Mouse (Mus musculus) C2C12 (cell line): ENCODE measurements around the gene Celf2. TPM values are rescaled to one million over a fixed set of nuclear protein-coding genes. Genes with fewer than 3 reads are reported as not detected.

Source experiments
- H3K27me3 ChIP-seq: one replicate; pipeline ENCODE4 v1.6.1; 2011; ENCODE audit not compliant: control insufficient read depth, insufficient read depth, insufficient read length
- H3K36me3 ChIP-seq: one replicate; pipeline ENCODE4 v1.6.1; 2011; ENCODE audit not compliant: control insufficient read depth, insufficient read depth
- H3K4me3 ChIP-seq: one replicate; pipeline ENCODE4 v1.5.1; 2011; ENCODE audit warnings: mild to moderate bottlenecking, control low read depth; ENCODE audit not compliant: poor library complexity, insufficient read depth, severe bottlenecking
- H3K79me2 ChIP-seq: one replicate; pipeline ENCODE4 v1.6.1; 2011; ENCODE audit not compliant: control insufficient read depth, insufficient read depth
- H3K79me3 ChIP-seq: one replicate; pipeline ENCODE4 v1.6.1; 2011; ENCODE audit warnings: low read depth, control low read depth
- H3ac ChIP-seq: one replicate; pipeline ENCODE3; 2011; ENCODE audit warnings: low read depth; ENCODE audit not compliant: control insufficient read depth, insufficient read length
- CEBPB ChIP-seq: IDR thresholded peaks from one replicate; pipeline ENCODE4 v1.6.1; 2011; ENCODE audit warnings: low read depth, mild to moderate bottlenecking, control low read depth, moderate library complexity
- CTCF ChIP-seq: IDR thresholded peaks from one replicate; pipeline ENCODE4 v1.5.1; 2011; ENCODE audit not compliant: control insufficient read depth, insufficient read depth, insufficient read length
- FOSL1 ChIP-seq: IDR thresholded peaks from one replicate; pipeline ENCODE4 v1.8.0; 2011; ENCODE audit warnings: mild to moderate bottlenecking, low read length; ENCODE audit not compliant: poor library complexity, insufficient read depth, severe bottlenecking
- MAX ChIP-seq: IDR thresholded peaks from one replicate; pipeline ENCODE4 v1.6.1; 2011; ENCODE audit warnings: mild to moderate bottlenecking, control low read depth
- MYOD1 ChIP-seq: IDR thresholded peaks from one replicate; pipeline ENCODE4 v1.6.1; 2011; ENCODE audit warnings: low read depth; ENCODE audit not compliant: control insufficient read depth, insufficient read length
- MYOG ChIP-seq: IDR thresholded peaks from one replicate; pipeline ENCODE4 v1.6.1; 2011; ENCODE audit not compliant: control insufficient read depth, insufficient read length; ENCODE audit errors: extremely low read depth
- USF1 ChIP-seq: IDR thresholded peaks from one replicate; pipeline ENCODE4 v1.6.1; 2011; ENCODE audit warnings: low read depth, mild to moderate bottlenecking, control low read depth, moderate library complexity
- polyA plus RNA-seq: library from polyadenylated mRNA; unstranded; fragments of >200 nt; fragmentation: generic; extraction: Trizol; gene quantifications from one replicate; pipeline ENCODE4 v1.2.1, GENCODE M21; 2012; ENCODE audit warnings: missing spikeins

Gene Celf2
- polyA plus RNA-seq, 1 experiment = 14.3 TPM

DNA sequence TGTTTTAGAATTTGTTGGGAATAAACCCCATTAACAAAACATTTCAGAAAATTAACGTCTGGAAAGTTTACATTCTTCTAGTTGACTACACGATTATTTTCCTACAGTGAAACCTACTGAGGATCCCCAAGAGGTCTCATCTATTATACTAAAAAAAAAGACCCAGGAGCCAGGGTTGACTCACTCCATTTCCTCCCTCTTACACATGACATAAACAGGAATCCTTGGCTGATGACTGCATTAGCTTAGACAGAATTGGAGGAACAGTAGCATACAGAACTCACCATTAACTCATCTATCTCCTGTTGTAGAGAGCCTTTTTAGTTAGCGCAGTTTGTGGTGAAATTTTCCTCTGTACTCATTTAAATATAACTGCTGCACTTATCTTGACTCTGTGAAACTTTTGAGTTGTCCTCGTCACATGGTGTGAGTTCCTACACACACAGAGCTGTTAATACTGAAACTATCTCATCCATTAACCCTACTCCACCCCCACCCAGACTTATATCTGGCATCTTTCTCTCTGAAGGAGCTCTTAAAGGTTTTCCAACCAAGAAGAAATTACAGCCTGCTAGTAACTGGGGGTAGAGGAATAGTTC, 813.9 kb downstream of the Celf2 start:
- H3K79me2 ChIP-seq = no peaks in the 10 kb centered on the region
- H3K79me3 ChIP-seq = no peaks in the 10 kb centered on the region
- no peak overlapping the region for H3ac ChIP-seq
- no peak overlapping the region for H3K4me3 ChIP-seq
- H3K27me3 ChIP-seq = no peaks in the 10 kb centered on the region
- no peaks in the 10 kb centered on the region for H3K36me3 ChIP-seq
- TF ChIP-seq MYOD1 (no peak), CTCF (no peak), USF1 (no peak), MYOG (no peak), MAX (no peak), FOSL1 (no peak), CEBPB (no peak)

DNA sequence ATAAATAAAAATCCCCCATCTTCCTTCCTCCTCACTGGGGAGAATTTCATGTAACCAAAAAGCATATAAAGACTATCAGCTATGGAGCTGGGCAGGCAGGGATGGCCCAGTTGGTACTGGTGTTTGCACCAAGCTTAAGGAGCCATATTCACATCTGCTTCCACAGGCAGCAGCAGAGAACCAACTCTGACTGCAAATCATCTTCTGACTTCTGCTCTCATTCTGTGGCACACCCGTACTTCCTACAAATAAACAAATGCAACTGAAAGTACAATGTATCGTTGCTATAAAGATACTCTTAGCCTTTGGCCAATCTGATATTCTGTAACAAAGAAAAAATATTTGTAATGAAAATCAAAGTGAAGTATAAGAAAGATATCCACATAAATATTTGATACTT, 819.7 kb downstream of the Celf2 start:
- Histone ChIP-seq H3K79me2 (no peaks in the 10 kb centered on the region), H3K27me3 (no peaks in the 10 kb centered on the region), H3K4me3 (no peak overlapping the region), H3K79me3 (no peaks in the 10 kb centered on the region), H3ac (no peak overlapping the region), H3K36me3 (no peaks in the 10 kb centered on the region)
- TF ChIP-seq MYOG = no peak
- no peak for TF ChIP-seq CTCF
- no peak for TF ChIP-seq MAX
- no peak for TF ChIP-seq USF1

DNA sequence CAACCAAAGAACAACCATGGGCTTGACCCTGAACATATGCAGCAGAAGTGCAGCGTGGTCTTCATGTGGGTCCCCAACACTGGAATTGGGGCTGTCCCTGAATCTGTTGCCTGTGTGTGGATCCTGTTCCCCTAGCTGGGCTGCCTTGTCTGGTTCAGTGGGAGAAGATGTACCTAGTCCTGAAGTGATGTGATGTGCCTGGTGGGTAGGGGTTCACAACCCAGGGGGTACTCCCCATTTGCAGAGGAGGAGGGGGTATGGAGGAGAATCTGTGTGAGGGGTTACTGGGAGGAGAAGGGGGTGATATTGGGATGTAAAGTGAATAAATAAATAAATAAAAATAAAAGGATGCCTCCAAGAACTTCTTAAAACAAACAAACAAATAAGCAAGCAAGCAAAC, 831.1 kb downstream of the Celf2 start:
- Histone ChIP-seq H3K27me3 (no peaks in the 10 kb centered on the region), H3K4me3 (no peak overlapping the region), H3K36me3 (no peaks in the 10 kb centered on the region), H3K79me3 (no peaks in the 10 kb centered on the region), H3ac (no peak overlapping the region), H3K79me2 (no peaks in the 10 kb centered on the region)
- no peak for TF ChIP-seq MAX
- no peak for TF ChIP-seq CEBPB
- TF ChIP-seq CTCF = no peak
- no peak for TF ChIP-seq MYOD1

DNA sequence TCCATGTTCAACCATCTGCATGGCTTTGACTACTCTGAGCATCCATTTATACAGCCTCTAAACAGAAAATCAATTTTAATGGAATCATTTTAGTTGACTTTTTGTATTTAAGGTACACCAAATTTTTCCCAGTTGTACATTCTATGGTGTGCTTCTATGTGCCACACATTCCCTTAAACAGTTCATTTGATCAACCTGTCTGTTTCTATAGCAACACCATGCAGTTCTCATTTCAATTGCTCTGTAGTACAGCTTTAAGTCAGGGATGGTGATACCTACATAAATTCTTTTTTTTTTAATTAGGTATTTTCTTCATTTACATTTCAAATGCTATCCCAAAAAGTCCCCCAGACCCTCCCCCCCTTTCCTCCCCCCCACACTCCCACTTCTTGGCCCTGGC, 831.9 kb downstream of the Celf2 start:
- Histone ChIP-seq H3K27me3 (no peaks in the 10 kb centered on the region), H3K79me3 (no peaks in the 10 kb centered on the region), H3K36me3 (no peaks in the 10 kb centered on the region), H3K79me2 (no peaks in the 10 kb centered on the region), H3K4me3 (no peak overlapping the region), H3ac (no peak overlapping the region)
- TF ChIP-seq FOSL1 (no peak), CTCF (no peak), MYOG (no peak), MYOD1 (no peak)

DNA sequence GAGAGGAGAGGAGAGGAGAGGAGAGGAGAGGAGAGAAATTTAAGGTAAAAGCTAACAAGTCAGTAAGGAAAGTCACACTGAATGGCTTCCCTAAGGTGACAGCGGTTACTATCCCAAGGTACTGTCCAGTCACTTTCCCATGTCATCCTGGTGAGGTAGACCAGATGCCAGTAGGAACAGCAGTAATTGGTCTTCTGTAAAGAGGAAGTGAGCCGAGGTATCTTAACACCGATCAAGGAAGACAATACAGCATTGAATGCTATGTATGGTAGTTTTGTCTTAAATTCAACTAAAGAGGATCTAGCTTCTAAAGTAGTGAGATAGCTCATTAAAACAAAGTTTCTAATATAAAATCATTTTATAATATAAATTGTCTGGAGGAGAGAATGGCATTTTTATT, 835.0 kb downstream of the Celf2 start:
- Histone ChIP-seq H3K79me3 (no peaks in the 10 kb centered on the region), H3K4me3 (no peak overlapping the region), H3K36me3 (no peaks in the 10 kb centered on the region), H3K27me3 (no peaks in the 10 kb centered on the region), H3K79me2 (no peaks in the 10 kb centered on the region), H3ac (no peak overlapping the region)
- TF ChIP-seq MYOD1 (no peak), MYOG (no peak), CTCF (no peak), CEBPB (no peak), MAX (no peak), FOSL1 (no peak), USF1 (no peak)

DNA sequence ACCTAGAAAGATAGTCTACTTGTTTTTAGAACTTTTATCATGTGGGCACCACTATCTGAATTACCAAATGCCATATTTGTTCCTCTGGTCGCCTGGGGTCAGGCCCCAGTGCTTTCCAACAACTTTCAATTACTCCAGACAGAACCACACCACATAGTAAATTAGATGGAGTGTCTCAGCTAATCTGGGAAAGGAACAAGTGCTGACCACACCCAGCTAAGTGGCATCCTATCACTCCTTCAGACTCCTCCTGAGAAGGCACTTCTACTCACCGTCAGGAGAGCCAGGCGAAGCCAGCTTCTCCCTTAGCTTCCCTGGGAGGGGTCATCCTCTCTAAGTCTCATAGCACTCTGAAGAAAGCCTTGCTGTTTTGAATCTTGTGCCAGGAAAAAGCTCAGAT, 835.9 kb downstream of the Celf2 start:
- H3K27me3 ChIP-seq = no peaks in the 10 kb centered on the region
- no peaks in the 10 kb centered on the region for H3K79me3 ChIP-seq
- TF ChIP-seq MYOD1 (no peak), USF1 (no peak), CEBPB (no peak), MYOG (no peak), CTCF (no peak), FOSL1 (no peak), MAX (no peak)
- H3ac ChIP-seq = no peak overlapping the region
- no peaks in the 10 kb centered on the region for H3K79me2 ChIP-seq
- H3K4me3 ChIP-seq = no peak overlapping the region
- no peaks in the 10 kb centered on the region for H3K36me3 ChIP-seq
